26 mouse cellular contexts compared by ENCODE assay signal in genomic region chr4:63765050-63765449, GRCm38 (mm10). TPM values are rescaled to one million over a fixed set of nuclear protein-coding genes. Genes with fewer than 3 reads are reported as not detected.
DNase-seq lines count a peak whose midpoint lies in the region; ATAC-seq and TF ChIP-seq lines count a peak whose summit lies in the region.
"Had no signal": no experiment of that assay in that cellular context is flagged by ENCODE, and none has a peak within 500 bp of the region (broad histone marks: within the 10 kb centered on the region; RNA-seq: fewer than 3 reads in every experiment).

No protein-coding gene starts in this region.

- H3K4me1 ChIP-seq in midbrain, postnatal 0 days (ENCODE audit: insufficient read depth, low read length) = no peaks in the 10 kb centered on the region
- H3K4me1 ChIP-seq: embryonic facial prominence, embryonic 13.5 days; embryonic facial prominence, embryonic 15.5 days; forebrain, embryonic 10.5 days had no signal

- no peaks in the 10 kb centered on the region for H3K27me3 ChIP-seq in midbrain, postnatal 0 days (ENCODE audit: insufficient read depth, low read length)
- H3K27me3 ChIP-seq: embryonic facial prominence, embryonic 13.5 days; embryonic facial prominence, embryonic 15.5 days; Patski had no signal

- ATAC-seq in common myeloid progenitor, adult 5-6 weeks (replicated peaks; ENCODE audit: low read depth, poor library complexity, severe bottlenecking) = peak; percentile 58
- ATAC-seq in megakaryocyte progenitor cell, adult 5-6 weeks (replicated peaks; ENCODE audit: poor library complexity) = peak; percentile 76
- no peak for ATAC-seq in midbrain, postnatal 0 days (ENCODE audit: low FRiP score)
- ATAC-seq: activated CD4-positive, CD25-positive, alpha-beta regulatory T cell, adult 4 months; forebrain, embryonic 14.5 days; forebrain, embryonic 16.5 days; Patski had no signal

- no peak overlapping the region for H3K9ac ChIP-seq in midbrain, postnatal 0 days (replicated peaks; ENCODE audit: low read length, poor library complexity, severe bottlenecking)
- H3K9ac ChIP-seq: embryonic facial prominence, embryonic 13.5 days; embryonic facial prominence, embryonic 15.5 days had no signal

- no peaks in the 10 kb centered on the region for H3K9me3 ChIP-seq in midbrain, postnatal 0 days (ENCODE audit: low read length)
- H3K9me3 ChIP-seq: embryonic facial prominence, embryonic 13.5 days; embryonic facial prominence, embryonic 15.5 days; forebrain, embryonic 10.5 days had no signal

- WGBS in macrophage (ENCODE audit: missing documents) = 0% methylated on average over 2 of the region's 2 CpGs
- 93% methylated on average over 2 of the region's 2 CpGs for WGBS in midbrain, postnatal 0 days

- H3K27ac ChIP-seq in macrophage = peak overlapping the region; percentile 10
- H3K27ac ChIP-seq in midbrain, postnatal 0 days (ENCODE audit: low read depth, low read length) = no peak overlapping the region
- H3K27ac ChIP-seq: embryonic facial prominence, embryonic 13.5 days; embryonic facial prominence, embryonic 15.5 days; forebrain, embryonic 10.5 days had no signal

- intact Hi-C loops in gastrocnemius, postnatal 36 days (cut with DNase I) = no loop called here

- H3K4me3 ChIP-seq in macrophage (ENCODE audit: inconsistent target) = no peak overlapping the region
- no peak overlapping the region for H3K4me3 ChIP-seq in midbrain, postnatal 0 days (ENCODE audit: low read depth, low read length)
- H3K4me3 ChIP-seq: embryonic facial prominence, embryonic 13.5 days; embryonic facial prominence, embryonic 15.5 days; erythroblast, embryonic 14.5 days; forebrain, embryonic 10.5 days had no signal

- H3K79me2 ChIP-seq in macrophage (ENCODE audit: inconsistent target) = no peaks in the 10 kb centered on the region

- no peak overlapping the region for H3K4me2 ChIP-seq in midbrain, postnatal 0 days (ENCODE audit: low read depth, low read length, poor library complexity, severe bottlenecking)
- H3K4me2 ChIP-seq: embryonic facial prominence, embryonic 13.5 days; embryonic facial prominence, embryonic 15.5 days had no signal

- peak; percentile 73 for DNase-seq in A20 (ENCODE audit: low read depth, low spot score)
- no peak for DNase-seq in midbrain, postnatal 0 days (ENCODE audit: low spot score)
- DNase-seq in layer of hippocampus, postnatal 36 days = no peak
- DNase-seq in lung, postnatal 25 days (ENCODE audit: low spot score) = no peak
- no peak for DNase-seq in gastrocnemius, postnatal 36 days
- DNase-seq: adrenal gland, adult 8-10 months; adrenal gland, postnatal 14 days; adrenal gland, postnatal 36 days; cerebellum, adult 11-12 months; cerebellum, adult 2 months; cerebellum, adult 9-10 months; cerebellum, postnatal 10 days; cerebellum, postnatal 25 days; embryo, embryonic 11 days had no signal

- TF ChIP-seq CTCF in midbrain, postnatal 0 days (IDR thresholded peaks at IDR 0.05) = no peak

- H3K36me3 ChIP-seq in macrophage (ENCODE audit: inconsistent target) = no peaks in the 10 kb centered on the region
- no peaks in the 10 kb centered on the region for H3K36me3 ChIP-seq in midbrain, postnatal 0 days (ENCODE audit: insufficient read depth, low read length)
- H3K36me3 ChIP-seq: embryonic facial prominence, embryonic 13.5 days; embryonic facial prominence, embryonic 15.5 days; forebrain, embryonic 10.5 days; G1E had no signal

RNA-seq across cellular contexts. Expression of gene Tnfsf15, which starts 20.1 kb away (rescaled TPM):
- not detected in 2 replicates for total RNA-seq in common myeloid progenitor, adult 5-6 weeks (2017)
- 10 to 100 TPM in 11 of 26 experiments, 1 to 10 TPM in 13, under 1 TPM in 2; 0.43 to 90.1 (median 7.4) TPM for total RNA-seq in macrophage (2018; cell fraction: chromatin; rRNA removed)
- total RNA-seq in macrophage (2018; cell fraction: cytosol; rRNA removed) = 100 to 1,000 TPM in 1 of 26 experiments, 10 to 100 TPM in 8, 1 to 10 TPM in 17; 1.1 to 124 (median 6.6) TPM
- total RNA-seq in macrophage (2018; cell fraction: nucleus; rRNA removed) = 100 to 1,000 TPM in 4 of 26 experiments, 10 to 100 TPM in 12, 1 to 10 TPM in 10; 1.3 to 210 (median 19.0) TPM
- 0.41 to 2.6 TPM (median 0.95 TPM) in 3 replicates for polyA plus RNA-seq in macrophage (2018)
- total RNA-seq in megakaryocyte progenitor cell, adult 5-6 weeks (2015) = 0.32 TPM in 1 of 2 replicates, not detected in the other
- total RNA-seq in megakaryocyte progenitor cell, adult 5-6 weeks (2017) = 0.21 and 0.78 TPM in 2 replicates
- not detected in 2 replicates for total RNA-seq in midbrain, postnatal 0 days (2014; rRNA removed)
- not detected in 2 replicates for polyA plus RNA-seq in midbrain, postnatal 0 days (2015; fragmentation: Nextera tagmentation; extraction: Ambion mirVana)
- total RNA-seq in layer of hippocampus, postnatal 36 days (2021) = not detected
- total RNA-seq in gastrocnemius, postnatal 36 days (2021) = not detected
- polyA plus RNA-seq: embryonic facial prominence, embryonic 13.5 days; erythroblast, embryonic 14.5 days; forebrain, embryonic 10.5 days; forebrain, embryonic 14.5 days; forebrain, embryonic 16.5 days; G1E had no signal
